Mouse (Mus musculus) midbrain, embryonic 12.5 days (tissue): ENCODE measurements around the gene Dnajc16. TPM values are rescaled to one million over a fixed set of nuclear protein-coding genes. Genes with fewer than 3 reads are reported as not detected.

Experiments used
- ATAC-seq: fragments of 200-750 bp; cut with Nextera tagmentation; 2 replicates; pipeline ENCODE4 v1.8.0; 2017; ENCODE audit warnings: low read depth, moderate TSS enrichment, moderate library complexity; ENCODE audit not compliant: low FRiP score
- H3K27ac ChIP-seq: fragments of 300-500 bp; sonication (generic); replicated peaks from 2 replicates; pipeline ENCODE4 v1.5.1; 2016; ENCODE audit warnings: mild to moderate bottlenecking
- H3K27me3 ChIP-seq: fragments of 300-500 bp; sonication (generic); 2 replicates; pipeline ENCODE4 v1.6.1; 2016; ENCODE audit warnings: mild to moderate bottlenecking
- H3K36me3 ChIP-seq: fragments of 300-500 bp; sonication (generic); 2 replicates; pipeline ENCODE4 v1.6.1; 2016
- H3K4me1 ChIP-seq: fragments of 300-500 bp; sonication (generic); 2 replicates; pipeline ENCODE4 v1.6.1; 2016
- H3K4me2 ChIP-seq: fragments of 300-500 bp; sonication (generic); replicated peaks from 2 replicates; pipeline ENCODE4 v1.6.1; 2016; ENCODE audit warnings: mild to moderate bottlenecking, moderate library complexity
- H3K4me3 ChIP-seq: fragments of 300-500 bp; sonication (generic); 2 replicates; pipeline ENCODE4 v1.5.1; 2016; ENCODE audit warnings: mild to moderate bottlenecking
- H3K9ac ChIP-seq: fragments of 300-500 bp; sonication (generic); replicated peaks from 2 replicates; pipeline ENCODE4 v1.6.1; 2016; ENCODE audit warnings: mild to moderate bottlenecking, moderate library complexity
- H3K9me3 ChIP-seq: fragments of 300-500 bp; sonication (generic); 2 replicates; pipeline ENCODE4 v1.6.1; 2016; ENCODE audit warnings: mild to moderate bottlenecking
- WGBS: fragments of 180-500 bp; shearing (Covaris S2); methylation state at CpG from one replicate; pipeline ENCODE4 v1.1.7; 2016; 5-methylcytosine and 5-hydroxymethylcytosine counted together
- polyA plus RNA-seq: library from polyadenylated mRNA; unstranded; fragments of >200 nt; fragmentation: Nextera tagmentation; extraction: Ambion mirVana; gene quantifications from 2 replicates; pipeline ENCODE4 v1.2.1, GENCODE M21; 2016

The Dnajc16 gene
- polyA plus RNA-seq, 1 experiment from 2014 or later = 6.7 TPM

- no peak overlapping the region; the same call in 1 of the 2 replicates for H3K27ac ChIP-seq
- ATAC-seq = no peak; the same call in 1 of the 2 replicates
- H3K27me3 ChIP-seq = peaks cover 5% of the 10 kb centered on the region; the same call in 1 of the 2 replicates
- no peaks in the 10 kb centered on the region for H3K36me3 ChIP-seq
- H3K9me3 ChIP-seq = no peaks in the 10 kb centered on the region
- H3K4me1 ChIP-seq = peaks cover 3% of the 10 kb centered on the region
- peak overlapping the region; percentile 59 for H3K9ac ChIP-seq
- H3K4me2 ChIP-seq = peak overlapping the region; percentile 57
- peak overlapping the region; percentile 40 for H3K4me3 ChIP-seq
- WGBS = 24% methylated on average over 9 of the region's 9 CpGs
These were observed 55.5 kb downstream of the Dnajc16 start for GRCm38 (mm10) chr4:141735206-141735560.

GRCm38 (mm10) chr4:141734446-141735205 lies 56.1 kb downstream of the Dnajc16 start:
- H3K27ac ChIP-seq = no peak overlapping the region; the same call in 1 of the 2 replicates
- H3K9ac ChIP-seq = peak overlapping the region; percentile 59
- peak; percentile 99 for ATAC-seq
- peak overlapping the region; percentile 57 for H3K4me2 ChIP-seq
- peak overlapping the region; percentile 40 for H3K4me3 ChIP-seq
- no peaks in the 10 kb centered on the region for H3K9me3 ChIP-seq
- H3K36me3 ChIP-seq = no peaks in the 10 kb centered on the region
- H3K27me3 ChIP-seq = peaks cover 7% of the 10 kb centered on the region
- WGBS = 7% methylated on average over 24 of the region's 24 CpGs
- H3K4me1 ChIP-seq = peaks cover 3% of the 10 kb centered on the region

GRCm38 (mm10) chr4:141731766-141732165 lies 59.0 kb downstream of the Dnajc16 start:
- no peak overlapping the region for H3K4me3 ChIP-seq
- H3K27ac ChIP-seq = no peak overlapping the region
- peaks cover 10% of the 10 kb centered on the region for H3K27me3 ChIP-seq
- no peak for ATAC-seq
- no peak overlapping the region for H3K4me2 ChIP-seq
- no peaks in the 10 kb centered on the region for H3K9me3 ChIP-seq
- 84% methylated on average over 5 of the region's 5 CpGs for WGBS
- no peaks in the 10 kb centered on the region for H3K36me3 ChIP-seq
- no peak overlapping the region for H3K9ac ChIP-seq
- H3K4me1 ChIP-seq = peaks cover 3% of the 10 kb centered on the region

- H3K4me1 ChIP-seq = peaks cover 3% of the 10 kb centered on the region
- ATAC-seq = no peak
- H3K27me3 ChIP-seq = peaks cover 10% of the 10 kb centered on the region
- H3K27ac ChIP-seq = no peak overlapping the region
- H3K4me2 ChIP-seq = no peak overlapping the region
- no peaks in the 10 kb centered on the region for H3K9me3 ChIP-seq
- H3K36me3 ChIP-seq = no peaks in the 10 kb centered on the region
- H3K4me3 ChIP-seq = no peak overlapping the region
- WGBS = 80% methylated on average over 13 of the region's 13 CpGs
- no peak overlapping the region for H3K9ac ChIP-seq
These were observed 60.3 kb downstream of the Dnajc16 start for GRCm38 (mm10) chr4:141730401-141730800.

GRCm38 (mm10) chr4:141729266-141729665 lies 61.5 kb downstream of the Dnajc16 start:
- no peak overlapping the region for H3K9ac ChIP-seq
- no peaks in the 10 kb centered on the region for H3K9me3 ChIP-seq
- H3K36me3 ChIP-seq = no peaks in the 10 kb centered on the region
- H3K27me3 ChIP-seq = peaks cover 10% of the 10 kb centered on the region
- H3K4me1 ChIP-seq = no peaks in the 10 kb centered on the region
- H3K4me2 ChIP-seq = no peak overlapping the region
- no peak overlapping the region for H3K27ac ChIP-seq
- no peak for ATAC-seq
- 81% methylated on average over 3 of the region's 3 CpGs for WGBS
- H3K4me3 ChIP-seq = no peak overlapping the region

GRCm38 (mm10) chr4:141725738-141726137 lies 65.0 kb downstream of the Dnajc16 start:
- H3K4me3 ChIP-seq = no peak overlapping the region

GRCm38 (mm10) chr4:141725277-141725676 lies 65.5 kb downstream of the Dnajc16 start:
- Histone ChIP-seq H3K4me3 (no peak overlapping the region), H3K4me1 (peaks cover 22% of the 10 kb centered on the region), H3K27ac (no peak overlapping the region), H3K9ac (no peak overlapping the region), H3K4me2 (no peak overlapping the region), H3K9me3 (no peaks in the 10 kb centered on the region), H3K36me3 (peaks cover 6% of the 10 kb centered on the region), H3K27me3 (peaks cover 6% of the 10 kb centered on the region; the same call in 1 of the 2 replicates)
- WGBS = 84% methylated on average over 5 of the region's 5 CpGs
- ATAC-seq = no peak

More at GRCm38 (mm10) chr4:141725738-141726137, 65.0 kb downstream of the Dnajc16 start:
- Histone ChIP-seq H3K9ac (no peak overlapping the region), H3K27me3 (peaks cover 10% of the 10 kb centered on the region), H3K27ac (no peak overlapping the region), H3K4me1 (peaks cover 22% of the 10 kb centered on the region), H3K4me2 (no peak overlapping the region), H3K9me3 (no peaks in the 10 kb centered on the region), H3K36me3 (0 out of 2 replicates have a peak, but pooled peaks cover 2% of the 10 kb centered on the region)
- WGBS = 68% methylated on average over 3 of the region's 3 CpGs
- no peak for ATAC-seq

GRCm38 (mm10) chr4:141724594-141724993 lies 66.1 kb downstream of the Dnajc16 start:
- Histone ChIP-seq H3K9ac (no peak overlapping the region), H3K4me1 (peaks cover 22% of the 10 kb centered on the region), H3K27me3 (peaks cover 3% of the 10 kb centered on the region; the same call in 1 of the 2 replicates), H3K27ac (no peak overlapping the region), H3K4me2 (no peak overlapping the region), H3K4me3 (no peak overlapping the region), H3K9me3 (no peaks in the 10 kb centered on the region), H3K36me3 (peaks cover 11% of the 10 kb centered on the region)
- 72% methylated on average over 11 of the region's 11 CpGs for WGBS
- ATAC-seq = no peak

GRCm38 (mm10) chr4:141723673-141724068 lies 67.1 kb downstream of the Dnajc16 start:
- WGBS = 7% methylated on average over 13 of the region's 13 CpGs
- Histone ChIP-seq H3K9ac (peak overlapping the region; percentile 95), H3K27me3 (no peaks in the 10 kb centered on the region), H3K36me3 (peaks cover 11% of the 10 kb centered on the region), H3K9me3 (no peaks in the 10 kb centered on the region), H3K4me2 (peak overlapping the region; percentile 88), H3K4me3 (peak overlapping the region; percentile 97), H3K27ac (peak overlapping the region; percentile 86), H3K4me1 (peaks cover 22% of the 10 kb centered on the region)
- ATAC-seq = peak; percentile 70

GRCm38 (mm10) chr4:141722731-141723672 lies 67.7 kb downstream of the Dnajc16 start, which contains the start of gene Ddi2:
TSS of gene Ddi2 (minus strand) at chr4:141723419.
- under 1% methylated on average over 77 of the region's 105 CpGs for WGBS
- peak; percentile 87 for ATAC-seq
- peak within 1 kb of the TSS; percentile 95 for H3K9ac ChIP-seq

GRCm38 (mm10) chr4:141721961-141722360 lies 68.8 kb downstream of the Dnajc16 start:
- no peaks in the 10 kb centered on the region for H3K9me3 ChIP-seq
- WGBS = 94% methylated on average over 6 of the region's 6 CpGs
- H3K4me1 ChIP-seq = peaks cover 22% of the 10 kb centered on the region
- peak overlapping the region; percentile 97 for H3K4me3 ChIP-seq
- H3K4me2 ChIP-seq = peak overlapping the region; percentile 88
- no peak overlapping the region for H3K27ac ChIP-seq
- peak overlapping the region; percentile 95 for H3K9ac ChIP-seq
- no peaks in the 10 kb centered on the region for H3K27me3 ChIP-seq
- peaks cover 14% of the 10 kb centered on the region for H3K36me3 ChIP-seq
- no peak for ATAC-seq

More at GRCm38 (mm10) chr4:141722731-141723672, 67.7 kb downstream of the Dnajc16 start, which contains the start of gene Ddi2:
- Histone ChIP-seq H3K27ac (peak within 1 kb of the TSS; percentile 86), H3K27me3 (no peaks in the 10 kb centered on the region), H3K4me2 (peak within 1 kb of the TSS; percentile 88), H3K36me3 (peaks cover 11% of the 10 kb centered on the region), H3K4me1 (peaks cover 22% of the 10 kb centered on the region), H3K4me3 (peak within 1 kb of the TSS; percentile 97), H3K9me3 (no peaks in the 10 kb centered on the region)
